Mouse (Mus musculus): ENCODE data around the gene Rad17. TPM values are rescaled to one million over a fixed set of nuclear protein-coding genes. Genes with fewer than 3 reads are reported as not detected.

Rad17 gene
- polyA plus RNA-seq, 1 experiment from 2014 or later: 15.7 TPM

DNA sequence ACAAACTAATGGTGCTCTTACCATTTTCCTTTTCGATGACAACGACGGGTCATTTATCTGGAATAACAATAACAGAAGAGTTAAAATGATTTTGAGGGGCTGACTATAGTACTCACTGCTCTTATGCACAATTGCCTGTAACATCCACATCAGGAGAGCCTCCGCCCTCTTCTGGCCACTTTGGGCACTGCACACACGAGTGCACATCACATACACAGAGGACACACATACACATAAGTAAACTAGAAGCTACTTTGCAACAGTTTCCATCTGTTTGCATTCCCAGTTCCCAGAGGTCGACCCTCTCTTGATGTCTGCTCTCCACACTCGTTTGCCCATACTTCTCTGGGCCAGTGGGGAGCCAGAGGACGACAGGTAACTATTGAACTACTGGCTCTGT lies 43.1 kb downstream of the Rad17 start:
- Histone ChIP-seq H3K36me3 (peaks cover 4% of the 10 kb centered on the region; the same call in 1 of the 2 replicates), H3K4me3 (no peak overlapping the region), H3K9ac (no peak overlapping the region), H3K27ac (replicated peaks) (no peak overlapping the region), H3K9me3 (no peaks in the 10 kb centered on the region), H3K4me2 (no peak overlapping the region), H3K4me1 (replicated peaks) (no peaks in the 10 kb centered on the region), H3K27me3 (no peaks in the 10 kb centered on the region)
- ATAC-seq (ENCODE audit: low FRiP score, low read depth): no peak
- 92% methylated on average over 8 of the region's 8 CpGs for WGBS

DNA sequence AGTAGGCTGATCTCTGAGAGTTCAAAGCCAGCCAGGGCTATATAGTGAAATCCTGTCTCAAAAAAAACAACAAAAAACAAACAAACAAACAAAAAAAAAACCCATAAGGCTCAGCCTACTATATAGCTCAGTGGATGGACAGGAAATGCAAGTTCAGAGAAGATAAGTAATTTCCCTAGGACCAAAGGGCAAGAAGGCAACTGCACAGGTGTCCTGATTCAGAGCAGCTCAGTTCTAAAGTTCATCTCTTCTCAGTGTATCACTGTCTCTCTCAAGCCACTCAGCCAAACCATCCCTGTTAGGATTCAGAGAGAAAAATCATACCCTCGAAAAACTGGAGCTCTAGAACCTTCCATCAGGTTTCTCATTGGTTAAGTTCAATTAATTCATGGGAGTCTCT lies 45.0 kb downstream of the Rad17 start:
- no peak for ATAC-seq (ENCODE audit: low FRiP score, low read depth)
- Histone ChIP-seq H3K9ac (no peak overlapping the region), H3K9me3 (no peaks in the 10 kb centered on the region), H3K27me3 (no peaks in the 10 kb centered on the region), H3K4me2 (no peak overlapping the region), H3K4me1 (replicated peaks) (no peaks in the 10 kb centered on the region), H3K36me3 (peaks cover 4% of the 10 kb centered on the region; the same call in 1 of the 2 replicates), H3K27ac (replicated peaks) (no peak overlapping the region), H3K4me3 (no peak overlapping the region)
- 74% methylated on average over 1 of the region's 1 CpGs for WGBS

DNA sequence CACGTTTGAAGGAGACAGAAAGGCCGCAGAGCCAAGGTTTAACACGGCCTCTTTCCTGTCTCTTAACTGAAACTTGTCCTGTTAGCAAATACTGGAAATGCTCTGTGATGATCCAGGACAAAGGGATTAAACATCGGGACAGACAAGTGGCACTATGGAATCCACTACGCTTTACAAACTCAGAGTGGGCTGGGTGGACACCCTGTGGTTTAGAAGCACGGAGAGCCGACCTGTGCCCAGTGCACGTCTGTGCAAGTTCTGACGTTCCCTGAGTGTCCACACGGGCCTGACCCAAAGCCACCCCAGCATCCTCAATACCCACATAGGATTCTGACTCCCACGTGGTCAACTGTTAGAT lies 47.1 kb downstream of the Rad17 start:
- 87% methylated on average over 11 of the region's 11 CpGs for WGBS
- Histone ChIP-seq H3K9me3 (no peaks in the 10 kb centered on the region), H3K9ac (no peak overlapping the region), H3K4me2 (no peak overlapping the region), H3K27ac (replicated peaks) (no peak overlapping the region), H3K36me3 (peaks cover 4% of the 10 kb centered on the region; the same call in 1 of the 2 replicates), H3K4me1 (replicated peaks) (no peaks in the 10 kb centered on the region), H3K27me3 (no peaks in the 10 kb centered on the region), H3K4me3 (no peak overlapping the region)
- ATAC-seq (ENCODE audit: low FRiP score, low read depth): no peak

DNA sequence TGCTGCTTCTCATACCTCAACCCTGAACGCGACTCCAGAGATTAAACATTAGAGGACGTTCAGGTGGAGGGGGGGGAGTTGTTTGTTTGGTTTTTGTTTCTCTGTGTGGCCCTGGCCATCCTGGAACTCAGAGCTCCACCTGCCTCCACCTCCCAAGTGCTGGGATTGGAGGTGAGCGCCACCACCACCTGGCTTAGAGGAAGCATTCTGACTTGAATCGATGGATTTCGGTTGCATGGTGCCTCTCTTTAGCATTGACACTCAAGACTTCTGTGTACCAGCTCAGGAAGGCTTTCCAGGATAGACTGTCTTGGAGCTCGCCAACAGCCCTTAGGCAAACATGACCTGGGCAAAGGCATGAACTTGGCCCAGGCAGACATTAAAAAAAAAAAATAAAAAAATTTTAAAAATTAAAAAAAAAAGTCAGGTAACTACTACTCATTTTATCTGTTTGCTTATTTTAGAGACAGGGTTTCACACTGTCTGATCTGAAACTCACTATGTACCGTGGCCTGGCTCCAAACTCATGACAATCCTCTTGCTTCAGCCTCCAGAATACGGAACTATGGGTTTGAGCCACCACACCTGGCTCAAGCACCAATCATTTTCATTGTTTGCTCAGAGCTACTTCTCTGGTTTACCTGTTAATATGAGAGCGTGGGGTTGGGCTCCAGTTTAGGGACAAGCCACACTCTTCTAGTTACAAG lies 47.7 kb downstream of the Rad17 start:
- WGBS: 85% methylated on average over 10 of the region's 10 CpGs
- H3K9ac ChIP-seq: no peak overlapping the region
- H3K27me3 ChIP-seq: no peaks in the 10 kb centered on the region
- no peaks in the 10 kb centered on the region for H3K4me1 ChIP-seq (replicated peaks)
- H3K4me3 ChIP-seq: no peak overlapping the region
- peaks cover 4% of the 10 kb centered on the region; the same call in 1 of the 2 replicates for H3K36me3 ChIP-seq
- no peak for ATAC-seq (ENCODE audit: low FRiP score, low read depth)
- H3K27ac ChIP-seq (replicated peaks): no peak overlapping the region
- no peak overlapping the region for H3K4me2 ChIP-seq
- H3K9me3 ChIP-seq: no peaks in the 10 kb centered on the region

DNA sequence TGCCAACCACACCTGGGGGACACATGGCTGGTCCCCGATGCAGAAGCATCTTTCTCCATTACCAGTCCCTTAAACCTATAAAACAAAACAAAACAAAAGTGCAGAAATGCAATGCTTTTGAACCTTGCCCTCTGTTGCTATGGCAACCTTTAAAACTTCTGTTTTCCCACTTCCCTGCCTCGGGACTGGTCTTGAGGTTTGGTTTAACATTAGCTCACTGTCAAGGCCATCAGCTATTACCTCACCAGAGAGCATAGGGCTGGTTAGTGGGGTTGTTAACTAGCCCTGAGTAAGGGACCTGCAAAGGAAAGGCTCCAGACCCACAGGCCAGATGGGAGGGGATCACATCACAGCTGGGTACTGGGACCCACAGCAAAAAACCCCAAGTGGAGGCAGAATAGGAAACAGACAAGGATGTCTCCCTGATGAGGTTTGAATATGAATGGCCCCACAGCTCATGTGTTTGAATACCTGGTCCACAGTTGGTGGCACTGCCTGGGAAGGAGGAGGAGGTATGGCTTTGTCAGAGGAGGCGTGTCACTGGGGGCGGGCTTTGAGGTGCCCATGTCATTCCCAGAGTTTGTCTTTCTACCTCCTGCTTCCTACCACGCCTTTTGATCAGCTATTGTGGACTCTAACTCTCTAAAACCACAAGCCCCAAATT lies 48.5 kb downstream of the Rad17 start:
- no peaks in the 10 kb centered on the region for H3K27me3 ChIP-seq
- no peaks in the 10 kb centered on the region for H3K9me3 ChIP-seq
- ATAC-seq (ENCODE audit: low FRiP score, low read depth): no peak
- H3K27ac ChIP-seq (replicated peaks): no peak overlapping the region
- no peak overlapping the region for H3K9ac ChIP-seq
- whole genome bisulfite sequencing: 57% methylated on average over 5 of the region's 5 CpGs
- H3K4me1 ChIP-seq (replicated peaks): no peaks in the 10 kb centered on the region
- H3K4me3 ChIP-seq: no peak overlapping the region
- H3K36me3 ChIP-seq: no peaks in the 10 kb centered on the region; the same call in 1 of the 2 replicates
- no peak overlapping the region for H3K4me2 ChIP-seq

DNA sequence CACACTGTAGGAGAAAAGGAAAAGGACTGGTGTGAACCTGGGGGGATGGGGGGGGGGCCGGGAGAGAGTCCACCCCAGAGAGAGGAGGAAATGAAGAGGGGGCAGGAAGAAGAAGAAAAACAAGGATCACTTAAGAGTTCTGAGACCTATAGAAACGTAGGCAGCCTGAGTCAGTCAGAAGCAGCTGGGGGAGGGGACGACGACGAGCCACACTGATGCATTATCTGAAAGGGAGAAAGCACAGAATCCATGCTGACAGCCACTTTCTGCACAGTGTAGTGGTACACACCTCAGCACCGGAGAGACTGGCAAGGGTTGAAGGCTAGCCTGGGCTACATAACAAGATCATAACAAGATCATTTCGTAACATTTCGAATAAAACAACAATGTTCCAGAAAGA lies 49.8 kb downstream of the Rad17 start:
- Histone ChIP-seq H3K9me3 (no peaks in the 10 kb centered on the region), H3K4me1 (replicated peaks) (no peaks in the 10 kb centered on the region), H3K9ac (no peak overlapping the region), H3K4me2 (no peak overlapping the region), H3K27ac (replicated peaks) (no peak overlapping the region), H3K27me3 (no peaks in the 10 kb centered on the region), H3K4me3 (no peak overlapping the region), H3K36me3 (no peaks in the 10 kb centered on the region; the same call in 1 of the 2 replicates)
- 69% methylated on average over 8 of the region's 8 CpGs for WGBS
- no peak for ATAC-seq (ENCODE audit: low FRiP score, low read depth)

DNA sequence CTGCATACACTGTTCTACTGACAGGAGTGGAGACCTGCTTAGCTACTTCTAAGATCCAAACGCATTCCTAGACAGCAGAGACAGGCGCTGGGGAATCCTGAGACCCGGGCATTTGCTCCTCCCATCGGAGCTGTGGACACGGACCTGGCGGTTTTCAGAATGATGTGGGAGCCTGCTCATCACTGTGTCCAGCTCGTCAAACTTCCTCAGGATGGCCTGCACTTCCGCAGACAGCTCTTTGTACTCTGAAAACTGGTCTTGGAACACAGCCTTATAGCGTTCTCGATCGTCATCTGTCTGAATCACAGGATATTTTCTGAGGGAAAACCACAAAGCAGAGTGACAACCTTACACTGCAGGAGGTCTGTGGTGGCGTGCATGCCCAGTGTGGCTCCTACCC lies 50.5 kb downstream of the Rad17 start:
- 86% methylated on average over 12 of the region's 12 CpGs for WGBS
- H3K27me3 ChIP-seq: no peaks in the 10 kb centered on the region
- no peak overlapping the region for H3K4me3 ChIP-seq
- no peak for ATAC-seq (ENCODE audit: low FRiP score, low read depth)
- no peak overlapping the region for H3K27ac ChIP-seq (replicated peaks)
- H3K4me2 ChIP-seq: no peak overlapping the region
- no peaks in the 10 kb centered on the region; the same call in 1 of the 2 replicates for H3K36me3 ChIP-seq
- H3K9me3 ChIP-seq: no peaks in the 10 kb centered on the region
- H3K9ac ChIP-seq: no peak overlapping the region
- H3K4me1 ChIP-seq (replicated peaks): no peaks in the 10 kb centered on the region

DNA sequence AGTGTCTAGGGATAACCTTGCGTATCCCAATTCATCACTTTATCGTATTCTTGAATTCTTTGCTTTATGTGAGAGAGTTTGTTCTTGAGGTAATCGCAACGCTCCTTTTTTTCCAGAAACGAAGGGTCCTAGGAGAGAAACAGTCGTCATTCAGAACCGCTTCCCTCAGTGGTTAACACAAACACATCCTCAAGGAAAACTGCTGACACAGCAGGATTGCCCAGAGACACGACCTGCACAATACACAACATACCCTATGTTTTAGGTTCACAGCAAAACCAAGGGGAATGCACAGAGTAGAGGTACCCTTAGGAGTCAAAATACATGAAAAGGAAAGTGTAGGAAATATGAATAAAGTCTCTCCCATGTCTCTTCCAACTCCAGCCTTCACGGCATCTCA lies 53.6 kb downstream of the Rad17 start:
- Histone ChIP-seq H3K36me3 (no peaks in the 10 kb centered on the region; the same call in 1 of the 2 replicates), H3K9ac (no peak overlapping the region), H3K27me3 (no peaks in the 10 kb centered on the region), H3K9me3 (no peaks in the 10 kb centered on the region), H3K4me1 (replicated peaks) (0 out of 2 replicates have a peak, but pooled peaks cover 3% of the 10 kb centered on the region), H3K27ac (replicated peaks) (no peak overlapping the region), H3K4me2 (no peak overlapping the region), H3K4me3 (no peak overlapping the region)
- 87% methylated on average over 9 of the region's 9 CpGs for WGBS
- ATAC-seq (ENCODE audit: low FRiP score, low read depth): no peak

DNA sequence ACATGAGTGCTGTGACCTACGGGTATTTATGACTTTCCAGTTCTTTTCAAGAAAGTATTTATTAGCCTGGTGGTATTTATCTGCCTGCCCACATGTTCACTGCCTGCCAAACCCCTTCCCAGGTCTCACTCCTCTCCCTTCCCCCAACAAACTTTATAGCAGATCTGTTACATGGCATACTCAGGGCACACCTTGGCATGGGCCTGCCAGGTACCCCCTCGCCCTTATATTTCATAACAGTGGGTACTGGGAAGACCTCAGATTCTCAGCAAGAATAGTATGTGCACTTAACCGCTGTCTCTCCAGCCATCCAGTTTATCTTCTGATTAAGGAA lies 55.3 kb downstream of the Rad17 start:
- Histone ChIP-seq H3K9ac (no peak overlapping the region), H3K36me3 (no peaks in the 10 kb centered on the region; the same call in 1 of the 2 replicates), H3K27me3 (no peaks in the 10 kb centered on the region), H3K4me1 (replicated peaks) (0 out of 2 replicates have a peak, but pooled peaks cover 3% of the 10 kb centered on the region), H3K9me3 (no peaks in the 10 kb centered on the region), H3K4me3 (no peak overlapping the region), H3K27ac (replicated peaks) (no peak overlapping the region), H3K4me2 (no peak overlapping the region)
- WGBS: 89% methylated on average over 3 of the region's 3 CpGs
- ATAC-seq (ENCODE audit: low FRiP score, low read depth): no peak

DNA sequence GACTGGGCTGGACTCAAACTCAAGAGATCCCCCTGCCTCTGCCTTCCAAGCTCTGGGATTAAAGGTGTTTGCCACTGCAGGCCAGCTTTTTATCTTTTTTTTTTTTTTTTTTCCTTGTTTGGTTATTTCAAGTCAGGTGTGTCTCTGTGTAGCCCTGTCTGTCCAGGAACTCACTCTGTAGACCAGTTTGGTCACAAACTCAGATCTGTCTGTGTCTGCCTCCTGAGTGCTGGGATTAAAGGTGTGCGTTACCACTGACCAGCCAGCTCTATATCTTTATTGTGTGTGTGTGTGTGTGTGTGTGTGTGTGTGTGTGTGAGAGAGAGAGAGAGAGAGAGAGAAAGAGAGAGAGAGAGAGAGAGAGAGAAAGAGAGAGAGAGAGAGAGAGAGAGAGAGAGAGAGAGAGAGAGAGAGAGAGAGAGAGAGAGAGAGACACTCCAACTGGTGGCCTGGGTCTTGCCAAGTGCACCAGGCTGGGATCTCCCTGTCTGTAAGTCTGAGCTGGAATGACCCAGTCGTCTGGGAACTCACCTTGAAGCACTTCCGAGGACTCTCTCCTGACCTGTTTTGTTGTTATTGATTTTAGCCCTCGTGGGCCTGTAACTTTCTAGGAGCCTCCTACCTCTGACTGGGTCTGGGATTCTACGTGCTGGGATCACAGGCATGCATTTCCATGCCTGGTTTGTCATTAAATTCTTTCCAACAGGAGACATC lies 55.9 kb downstream of the Rad17 start:
- Histone ChIP-seq H3K9me3 (no peaks in the 10 kb centered on the region), H3K4me2 (no peak overlapping the region), H3K27me3 (no peaks in the 10 kb centered on the region), H3K27ac (replicated peaks) (no peak overlapping the region), H3K4me1 (replicated peaks) (0 out of 2 replicates have a peak, but pooled peaks cover 3% of the 10 kb centered on the region), H3K36me3 (no peaks in the 10 kb centered on the region; the same call in 1 of the 2 replicates), H3K4me3 (no peak overlapping the region), H3K9ac (no peak overlapping the region)
- WGBS: 73% methylated on average over 5 of the region's 5 CpGs
- no peak for ATAC-seq (ENCODE audit: low FRiP score, low read depth)

DNA sequence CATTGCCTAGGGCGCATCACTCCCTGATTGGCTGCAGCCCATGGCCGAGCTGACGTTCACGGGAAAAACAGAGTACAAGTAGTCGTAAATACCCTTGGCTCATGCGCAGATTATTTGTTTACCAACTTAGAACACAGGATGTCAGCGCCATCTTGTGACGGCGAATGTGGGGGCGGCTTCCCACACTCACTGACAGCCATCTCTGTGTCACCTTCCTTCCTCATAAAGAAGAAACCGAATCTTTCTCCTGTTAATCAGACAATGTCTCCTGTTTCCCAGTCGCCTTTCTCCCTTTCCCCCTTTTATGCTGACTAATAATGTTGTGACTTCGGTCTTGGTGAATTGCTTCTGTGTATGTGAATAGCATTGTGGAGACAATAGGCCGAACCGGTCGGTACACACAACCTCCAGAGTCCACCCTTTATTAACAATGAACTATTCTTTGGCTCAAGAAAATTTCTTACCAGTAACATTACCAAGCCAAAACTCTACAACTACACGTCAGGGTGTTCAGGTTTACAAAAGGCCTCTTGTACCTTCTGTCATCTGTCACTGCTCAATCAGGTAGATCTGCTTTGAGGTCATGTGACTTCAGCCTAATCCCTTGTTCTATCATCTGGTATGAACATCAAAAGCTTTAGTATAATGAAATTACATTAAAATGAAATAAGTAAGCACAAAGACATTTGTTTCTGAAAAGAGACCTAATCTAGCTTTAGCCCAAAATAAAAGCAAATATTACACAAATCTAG lies 56.6 kb downstream of the Rad17 start:
- Histone ChIP-seq H3K9ac (0 out of 2 replicates have a peak overlapping the region, but pooled peaks have one; percentile 13), H3K9me3 (no peaks in the 10 kb centered on the region), H3K36me3 (no peaks in the 10 kb centered on the region; the same call in 1 of the 2 replicates), H3K27me3 (no peaks in the 10 kb centered on the region), H3K4me1 (replicated peaks) (0 out of 2 replicates have a peak, but pooled peaks cover 3% of the 10 kb centered on the region), H3K27ac (replicated peaks) (peak overlapping the region; percentile 75), H3K4me2 (peak overlapping the region; percentile 35; the same call in 1 of the 2 replicates), H3K4me3 (peak overlapping the region; percentile 13; the same call in 1 of the 2 replicates)
- peak; percentile 81 for ATAC-seq (ENCODE audit: low FRiP score, low read depth)
- 67% methylated on average over 11 of the region's 17 CpGs for WGBS
